Mouse (Mus musculus) heart, embryonic 15.5 days (tissue): ENCODE data around the gene Fbxo11. TPM values are rescaled to one million over a fixed set of nuclear protein-coding genes. Genes with fewer than 3 reads are reported as not detected.
A peak's percentile ranks its signal among the peaks of the same experiment; 100 is the strongest.

ENCODE experiments used
- ATAC-seq: fragments of 200-750 bp; cut with Nextera tagmentation; replicated peaks from 2 replicates; pipeline ENCODE4 v1.8.0; 2017; ENCODE audit warnings: low read depth, moderate TSS enrichment; ENCODE audit not compliant: insufficient number of reproducible peaks, insufficient read depth, low FRiP score
- H3K27ac ChIP-seq: fragments of 300-500 bp; sonication (generic); 2 replicates; pipeline ENCODE4 v1.5.1; 2015; ENCODE audit warnings: mild to moderate bottlenecking, inconsistent platforms
- H3K27me3 ChIP-seq: fragments of 300-500 bp; sonication (generic); 2 replicates; pipeline ENCODE4 v1.6.1; 2015; ENCODE audit warnings: inconsistent platforms
- H3K36me3 ChIP-seq: fragments of 300-500 bp; sonication (generic); 2 replicates; pipeline ENCODE4 v1.6.1; 2015; ENCODE audit warnings: mild to moderate bottlenecking, inconsistent platforms
- H3K4me1 ChIP-seq: fragments of 300-500 bp; sonication (generic); replicated peaks from 2 replicates; pipeline ENCODE4 v1.6.1; 2015; ENCODE audit warnings: inconsistent platforms
- H3K4me2 ChIP-seq: fragments of 300-500 bp; sonication (generic); 2 replicates; pipeline ENCODE4 v1.6.1; 2015; ENCODE audit warnings: inconsistent platforms, mild to moderate bottlenecking, moderate library complexity
- H3K4me3 ChIP-seq: fragments of 300-500 bp; sonication (generic); 2 replicates; pipeline ENCODE4 v1.5.1; 2015; ENCODE audit warnings: mild to moderate bottlenecking, inconsistent platforms
- H3K9ac ChIP-seq: fragments of 300-500 bp; sonication (generic); 2 replicates; pipeline ENCODE4 v1.6.1; 2015; ENCODE audit warnings: mild to moderate bottlenecking, inconsistent platforms
- H3K9me3 ChIP-seq: fragments of 300-500 bp; sonication (generic); replicated peaks from 2 replicates; pipeline ENCODE4 v1.6.1; 2016; ENCODE audit warnings: inconsistent platforms
- WGBS: fragments of 180-500 bp; shearing (Covaris S2); methylation state at CpG from one replicate; pipeline ENCODE4 v1.1.7; 2015; ENCODE audit warnings: mixed read lengths; 5-methylcytosine and 5-hydroxymethylcytosine counted together
- polyA plus RNA-seq: library from polyadenylated mRNA; unstranded; fragments of >200 nt; fragmentation: Nextera tagmentation; extraction: Ambion mirVana; gene quantifications from 2 replicates; pipeline ENCODE4 v1.2.1, GENCODE M21; 2015

Gene Fbxo11
- polyA plus RNA-seq, 1 experiment from 2014 or later = 11.3 TPM

DNA sequence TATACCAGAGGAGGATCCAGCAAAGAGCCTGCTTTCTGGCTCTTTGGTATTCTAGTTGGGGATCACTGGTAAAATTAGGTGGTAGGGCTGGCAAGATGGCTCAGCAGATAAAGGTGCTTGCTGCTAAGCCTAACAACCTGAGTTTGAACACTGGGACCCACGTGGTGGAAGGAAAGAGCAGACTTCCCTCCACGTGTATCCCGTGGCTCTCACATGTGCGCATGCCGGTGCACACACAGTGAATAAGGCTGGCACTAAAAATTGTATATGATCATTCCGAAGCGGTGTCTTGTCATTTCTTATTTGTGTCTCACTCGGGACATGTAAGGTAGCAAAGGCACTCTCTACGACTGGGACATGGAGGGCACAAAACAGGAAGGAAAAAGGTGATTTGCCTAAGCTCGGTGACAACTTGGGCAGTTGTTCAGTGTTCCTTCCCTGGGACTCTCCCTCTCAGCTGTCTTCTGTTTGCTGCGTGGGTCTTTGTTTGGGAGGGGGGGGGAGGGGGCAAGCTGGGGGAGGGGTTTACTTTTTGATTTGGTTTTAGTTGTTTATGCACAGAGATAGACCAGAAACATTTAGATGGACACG, 31.8 kb upstream of the Fbxo11 start:
- no peak for ATAC-seq
- 77% methylated on average over 12 of the region's 12 CpGs for WGBS
- no peaks in the 10 kb centered on the region for H3K36me3 ChIP-seq

DNA sequence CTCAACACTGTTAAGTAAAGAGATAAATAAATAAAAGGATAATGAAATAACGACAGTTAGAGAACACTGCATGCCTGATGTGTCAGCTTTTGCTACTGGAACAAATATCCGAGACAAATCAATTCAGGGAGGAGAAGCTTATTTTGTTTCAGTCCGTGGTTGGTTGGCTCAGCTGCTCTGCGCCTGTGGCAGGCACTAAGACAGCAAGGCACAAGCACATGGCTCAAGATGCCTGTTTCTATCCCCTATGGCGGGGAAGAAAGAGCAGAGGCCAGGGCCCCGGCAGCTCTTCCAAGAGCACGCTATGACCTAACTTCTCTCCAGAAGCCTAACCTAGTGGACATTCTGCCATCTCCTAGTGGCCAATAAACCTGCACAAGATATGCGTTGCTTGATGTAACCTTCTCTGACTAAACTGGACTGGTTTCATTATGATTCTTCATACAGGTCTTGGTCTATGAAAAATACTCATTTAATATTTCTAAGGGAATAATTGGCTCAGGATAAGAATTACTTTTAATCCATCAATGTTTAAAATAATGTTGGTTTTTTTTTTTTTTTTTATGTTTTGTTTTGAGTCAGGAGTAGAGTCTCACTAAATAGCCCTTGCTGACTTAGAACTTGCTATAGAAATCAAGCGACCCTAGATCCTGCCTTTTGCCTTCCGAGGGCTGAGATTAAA, 30.6 kb upstream of the Fbxo11 start:
- 78% methylated on average over 10 of the region's 10 CpGs for WGBS
- H3K27me3 ChIP-seq = no peaks in the 10 kb centered on the region
- H3K4me2 ChIP-seq = no peak overlapping the region
- H3K4me1 ChIP-seq = no peaks in the 10 kb centered on the region
- ATAC-seq = no peak
- H3K4me3 ChIP-seq = no peak overlapping the region
- H3K36me3 ChIP-seq = no peaks in the 10 kb centered on the region
- no peak overlapping the region for H3K9ac ChIP-seq
- H3K27ac ChIP-seq = no peak overlapping the region
- H3K9me3 ChIP-seq = no peaks in the 10 kb centered on the region

More for the DNA sequence above, 31.8 kb upstream of the Fbxo11 start:
- Histone ChIP-seq H3K27me3 (no peaks in the 10 kb centered on the region), H3K4me2 (no peak overlapping the region), H3K9ac (no peak overlapping the region), H3K4me1 (no peaks in the 10 kb centered on the region), H3K4me3 (no peak overlapping the region), H3K27ac (no peak overlapping the region), H3K9me3 (no peaks in the 10 kb centered on the region)

DNA sequence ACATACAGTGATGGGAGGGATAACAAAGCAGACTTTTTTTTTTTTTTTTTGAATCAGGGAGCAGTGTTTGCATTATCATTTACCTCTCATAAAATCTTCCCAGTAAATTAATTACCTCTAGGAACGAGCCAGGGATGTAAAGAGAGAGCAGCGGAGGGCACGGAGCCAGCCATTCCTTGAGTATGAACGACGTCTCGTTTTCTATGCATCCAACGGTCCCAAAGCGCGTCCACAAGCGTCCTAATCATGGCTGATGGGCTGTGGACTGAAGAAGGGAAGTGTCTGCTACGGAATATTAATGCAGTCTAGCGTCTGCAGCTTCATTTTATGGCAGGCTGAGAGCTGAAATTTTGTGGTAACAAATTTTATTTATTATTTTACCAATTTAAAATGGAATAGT, 29.2 kb upstream of the Fbxo11 start:
- no peaks in the 10 kb centered on the region for H3K27me3 ChIP-seq
- no peak overlapping the region for H3K4me2 ChIP-seq
- no peak for ATAC-seq
- no peaks in the 10 kb centered on the region for H3K4me1 ChIP-seq
- no peaks in the 10 kb centered on the region for H3K36me3 ChIP-seq
- no peaks in the 10 kb centered on the region for H3K9me3 ChIP-seq
- no peak overlapping the region for H3K27ac ChIP-seq
- no peak overlapping the region for H3K9ac ChIP-seq
- WGBS = 88% methylated on average over 12 of the region's 12 CpGs
- H3K4me3 ChIP-seq = no peak overlapping the region

DNA sequence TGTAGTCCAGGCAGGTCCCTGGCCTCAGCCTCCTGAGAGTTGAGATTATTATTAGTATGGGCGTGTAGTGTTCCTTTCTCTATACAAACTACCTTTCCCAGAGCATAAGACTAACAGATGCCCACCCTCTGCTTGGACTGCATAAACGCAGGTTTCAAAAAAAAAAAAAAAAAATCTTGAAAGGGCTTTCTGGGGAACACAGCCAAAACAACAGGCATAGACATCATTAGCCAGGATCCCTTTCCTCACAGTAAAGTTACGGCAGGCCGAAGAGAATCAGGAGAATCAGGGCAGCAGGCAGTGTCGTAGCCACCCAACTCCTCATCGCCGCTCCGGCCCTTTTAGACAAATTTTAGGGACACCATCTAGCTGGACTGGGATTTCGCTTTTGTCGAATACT, 28.7 kb upstream of the Fbxo11 start:
- H3K4me3 ChIP-seq = no peak overlapping the region
- no peaks in the 10 kb centered on the region for H3K4me1 ChIP-seq
- no peak overlapping the region for H3K27ac ChIP-seq
- no peaks in the 10 kb centered on the region for H3K9me3 ChIP-seq
- H3K9ac ChIP-seq = no peak overlapping the region
- no peak overlapping the region for H3K4me2 ChIP-seq
- H3K27me3 ChIP-seq = no peaks in the 10 kb centered on the region
- H3K36me3 ChIP-seq = no peaks in the 10 kb centered on the region
- 86% methylated on average over 10 of the region's 10 CpGs for WGBS
- ATAC-seq = no peak

DNA sequence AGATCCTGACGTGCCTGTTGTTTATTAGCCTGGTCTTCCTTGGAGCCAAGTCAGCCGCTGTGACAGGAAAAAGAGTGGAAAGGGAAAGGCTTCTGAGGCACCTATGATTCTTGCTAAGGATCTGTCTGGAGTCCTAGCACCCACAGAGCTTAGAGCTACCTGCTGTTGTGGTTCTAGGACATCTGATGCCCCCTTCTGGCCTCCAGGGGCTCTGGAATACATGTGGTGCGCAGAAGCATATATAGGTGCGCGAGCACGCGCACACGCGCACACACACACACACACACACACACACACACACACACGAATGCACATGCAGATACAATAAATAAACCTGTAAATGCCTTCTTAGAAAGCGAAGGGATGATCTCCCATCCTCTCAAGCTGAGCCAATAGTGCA, 20.9 kb upstream of the Fbxo11 start:
- H3K9ac ChIP-seq = no peak overlapping the region
- H3K27ac ChIP-seq = no peak overlapping the region
- no peak overlapping the region for H3K4me2 ChIP-seq
- WGBS = 91% methylated on average over 11 of the region's 11 CpGs
- no peak for ATAC-seq
- no peak overlapping the region for H3K4me3 ChIP-seq
- H3K36me3 ChIP-seq = no peaks in the 10 kb centered on the region
- H3K27me3 ChIP-seq = no peaks in the 10 kb centered on the region
- H3K9me3 ChIP-seq = no peaks in the 10 kb centered on the region
- no peaks in the 10 kb centered on the region for H3K4me1 ChIP-seq

DNA sequence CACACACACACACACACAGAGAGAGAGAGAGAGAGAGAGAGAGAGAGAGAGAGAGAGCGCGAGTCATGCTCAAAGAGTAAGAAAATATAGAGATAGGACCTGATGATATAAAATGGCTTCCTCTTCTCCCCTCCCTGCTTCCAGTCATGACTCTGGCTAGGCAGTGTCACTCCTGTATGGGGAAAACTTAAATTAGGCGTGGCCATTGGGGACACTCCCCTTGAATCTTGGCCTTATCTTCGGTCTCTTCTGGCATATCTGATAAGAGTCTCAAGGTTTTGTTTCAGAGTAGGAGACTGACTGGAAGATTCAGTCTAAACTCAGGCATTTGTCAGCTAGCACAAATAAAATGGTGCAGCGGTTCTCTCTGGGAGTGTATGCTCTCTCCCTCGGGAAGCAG, 16.4 kb upstream of the Fbxo11 start:
- Histone ChIP-seq H3K36me3 (no peaks in the 10 kb centered on the region), H3K4me3 (no peak overlapping the region), H3K9me3 (no peaks in the 10 kb centered on the region), H3K27me3 (no peaks in the 10 kb centered on the region), H3K9ac (no peak overlapping the region), H3K27ac (no peak overlapping the region), H3K4me1 (no peaks in the 10 kb centered on the region), H3K4me2 (no peak overlapping the region)
- 78% methylated on average over 6 of the region's 6 CpGs for WGBS
- ATAC-seq = no peak

DNA sequence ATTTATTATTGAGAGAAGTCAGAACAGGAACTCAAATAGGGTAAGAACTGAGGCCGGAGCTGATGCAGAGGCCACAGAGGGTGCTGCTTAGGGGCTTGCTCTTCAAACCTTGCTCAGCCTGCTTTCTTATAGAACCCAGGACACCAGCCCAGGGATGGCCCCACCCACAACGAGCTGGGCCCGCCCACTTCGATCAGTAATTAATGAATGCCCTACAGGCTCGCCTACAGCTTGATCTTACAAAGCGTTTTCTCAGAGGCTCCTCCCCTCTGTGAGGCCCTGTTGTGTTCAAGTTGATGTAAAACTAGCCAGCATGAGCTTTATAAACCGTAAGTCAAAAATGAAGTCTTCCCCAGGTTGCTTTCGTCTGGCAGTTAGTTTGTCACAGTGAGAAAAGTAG, 14.7 kb upstream of the Fbxo11 start:
- ATAC-seq = no peak
- Histone ChIP-seq H3K4me2 (no peak overlapping the region), H3K36me3 (no peaks in the 10 kb centered on the region), H3K9ac (no peak overlapping the region), H3K9me3 (no peaks in the 10 kb centered on the region), H3K27me3 (no peaks in the 10 kb centered on the region), H3K4me1 (no peaks in the 10 kb centered on the region), H3K4me3 (no peak overlapping the region), H3K27ac (no peak overlapping the region)
- WGBS = 81% methylated on average over 8 of the region's 8 CpGs

DNA sequence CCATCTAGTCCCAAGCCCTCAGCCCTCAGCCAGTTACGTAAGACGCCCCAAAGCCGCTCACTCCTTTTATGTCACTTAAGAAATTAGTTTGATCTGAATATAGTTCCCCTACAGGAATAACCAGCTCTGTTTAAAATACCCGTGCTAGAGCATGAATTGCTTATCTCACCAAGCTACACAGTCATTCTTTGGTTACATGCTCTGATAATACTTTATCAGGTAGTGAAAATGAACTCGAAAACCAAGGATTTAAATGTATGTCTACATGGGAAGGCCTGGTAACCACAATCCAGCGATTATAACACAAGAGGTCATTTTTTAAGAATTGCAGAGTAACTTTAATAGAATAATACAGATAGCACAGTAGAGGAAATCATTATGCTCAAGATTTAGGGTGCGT, 7.0 kb upstream of the Fbxo11 start:
- H3K4me3 ChIP-seq = no peak overlapping the region
- H3K4me2 ChIP-seq = no peak overlapping the region
- no peak overlapping the region for H3K9ac ChIP-seq
- 69% methylated on average over 7 of the region's 7 CpGs for WGBS
- H3K36me3 ChIP-seq = no peaks in the 10 kb centered on the region
- ATAC-seq = no peak
- no peaks in the 10 kb centered on the region for H3K27me3 ChIP-seq
- no peaks in the 10 kb centered on the region for H3K4me1 ChIP-seq
- no peak overlapping the region for H3K27ac ChIP-seq
- H3K9me3 ChIP-seq = no peaks in the 10 kb centered on the region

DNA sequence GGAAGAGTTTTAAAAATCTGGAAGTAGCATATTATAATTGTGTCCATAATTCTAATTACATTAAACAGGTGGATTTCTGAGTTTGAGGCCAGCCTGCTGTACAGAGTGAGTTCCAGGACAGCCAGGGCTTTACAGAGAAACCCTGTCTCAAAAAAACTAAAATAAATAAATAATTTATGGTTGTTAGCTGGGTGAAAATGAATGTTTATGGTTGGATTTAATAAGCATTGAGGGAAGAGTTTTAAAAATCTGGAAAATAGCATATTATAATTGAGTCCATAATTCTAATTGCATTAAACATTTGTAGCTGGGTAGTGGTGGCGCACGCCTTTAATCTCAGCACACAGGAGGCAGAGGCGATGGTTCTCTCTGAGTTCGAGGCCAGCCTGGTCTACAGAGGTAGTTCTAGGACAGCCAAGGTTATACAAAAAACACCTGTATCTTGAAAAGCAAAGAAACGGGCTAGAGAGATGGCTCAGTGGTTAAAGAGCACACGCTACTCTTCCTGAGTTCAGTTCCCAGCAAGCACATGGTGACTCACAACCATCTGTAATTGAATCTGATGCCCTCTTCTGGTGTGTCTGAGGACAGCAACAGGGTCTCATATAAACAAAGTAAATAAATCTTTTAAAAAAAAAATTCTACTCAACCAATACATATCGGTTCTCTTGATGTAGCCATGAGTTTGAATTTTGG, 3.1 kb upstream of the Fbxo11 start:
- no peak overlapping the region for H3K4me2 ChIP-seq
- no peak for ATAC-seq
- peaks cover 5% of the 10 kb centered on the region; the same call in 1 of the 2 replicates for H3K4me1 ChIP-seq
- no peak overlapping the region for H3K4me3 ChIP-seq
- WGBS = 90% methylated on average over 7 of the region's 7 CpGs
- H3K9ac ChIP-seq = no peak overlapping the region
- no peaks in the 10 kb centered on the region for H3K9me3 ChIP-seq
- no peaks in the 10 kb centered on the region for H3K36me3 ChIP-seq
- H3K27ac ChIP-seq = no peak overlapping the region
- H3K27me3 ChIP-seq = no peaks in the 10 kb centered on the region

DNA sequence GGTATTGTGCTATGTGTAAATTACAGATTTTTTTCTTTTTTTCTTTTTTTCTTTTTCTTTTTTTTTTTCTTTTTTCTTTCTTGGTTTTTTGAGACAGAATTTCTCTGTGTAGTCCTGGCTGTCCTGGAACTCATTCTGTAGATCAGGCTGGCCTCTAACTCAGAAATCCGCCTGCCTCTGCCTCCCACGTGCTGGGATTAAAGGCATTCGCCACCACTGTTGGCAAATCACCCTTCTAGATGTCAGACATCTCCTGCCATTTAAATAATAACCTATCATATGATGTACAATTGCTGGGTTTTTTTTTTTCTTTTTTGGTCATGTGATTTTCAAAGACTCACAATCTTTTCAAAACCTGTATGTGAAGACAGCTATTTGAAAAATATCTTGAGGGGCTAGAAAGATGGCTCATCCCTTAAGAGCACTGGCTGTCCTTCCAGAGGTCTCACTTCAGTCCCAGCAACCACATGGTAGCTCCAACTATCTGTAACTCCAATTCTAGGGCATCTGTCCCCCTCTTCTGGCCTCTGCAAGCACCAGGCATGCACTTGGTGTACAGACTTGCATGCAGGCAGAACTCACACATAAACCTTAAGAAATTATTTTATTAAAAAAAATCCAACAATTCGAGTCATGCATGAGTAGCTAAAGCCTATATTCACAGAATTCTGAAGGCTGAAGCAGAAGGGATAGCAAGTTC, 2.3 kb upstream of the Fbxo11 start:
- Histone ChIP-seq H3K36me3 (no peaks in the 10 kb centered on the region), H3K27ac (peak overlapping the region; percentile 100), H3K4me1 (peaks cover 11% of the 10 kb centered on the region), H3K4me2 (peak overlapping the region; percentile 67), H3K9me3 (no peaks in the 10 kb centered on the region), H3K27me3 (no peaks in the 10 kb centered on the region), H3K9ac (no peak overlapping the region), H3K4me3 (peak overlapping the region; percentile 85)
- 74% methylated on average over 4 of the region's 4 CpGs for WGBS
- no peak for ATAC-seq

DNA sequence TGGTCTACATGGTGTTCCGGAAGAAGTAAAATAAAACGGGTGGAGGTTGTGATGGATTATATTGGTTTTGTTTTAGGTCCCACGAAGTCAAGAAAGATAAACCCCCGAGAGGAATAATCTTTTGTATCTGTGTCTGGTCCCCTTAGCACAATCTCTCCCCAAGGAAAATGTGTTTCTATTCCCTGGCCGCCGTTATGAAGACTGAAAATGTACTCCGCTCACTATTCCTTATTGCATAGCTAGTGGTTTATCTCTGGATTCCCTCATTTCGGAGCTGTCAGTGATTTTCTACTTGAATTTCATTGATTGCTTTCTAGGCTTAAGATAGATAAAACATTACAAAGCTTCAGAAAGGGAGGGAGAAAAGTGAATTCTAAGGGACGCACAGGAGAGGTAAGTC, 1.7 kb upstream of the Fbxo11 start:
- ATAC-seq = no peak
- Histone ChIP-seq H3K36me3 (no peaks in the 10 kb centered on the region), H3K4me3 (peak overlapping the region; percentile 85), H3K27ac (peak overlapping the region; percentile 100), H3K4me2 (peak overlapping the region; percentile 67), H3K27me3 (no peaks in the 10 kb centered on the region), H3K9ac (peak overlapping the region; percentile 55), H3K4me1 (peaks cover 11% of the 10 kb centered on the region), H3K9me3 (no peaks in the 10 kb centered on the region)
- WGBS = 10% methylated on average over 9 of the region's 9 CpGs
